Mouse (Mus musculus) CH12.LX (cell line): Measurements from ENCODE around the gene Dgkq. TPM values are rescaled to one million over a fixed set of nuclear protein-coding genes. Genes with fewer than 3 reads are reported as not detected.

Experiments used
- DNase-seq: peaks from one replicate; pipeline ENCODE4 v3.0.0-alpha.2; 2013; ENCODE audit errors: extremely low read depth
- H3K27ac ChIP-seq: 2 replicates; pipeline ENCODE4 v1.5.1; 2012; ENCODE audit warnings: low read depth, mild to moderate bottlenecking, control low read depth, moderate library complexity; ENCODE audit not compliant: insufficient read depth
- H3K27me3 ChIP-seq: replicated peaks from 2 replicates; pipeline ENCODE3; 2012; ENCODE audit warnings: inconsistent platforms
- H3K36me3 ChIP-seq, 2 experiments: replicated peaks in 1 of 2; 2 replicates each; pipeline versions ENCODE3 to v1.6.1; 2012; ENCODE audit warnings: inconsistent platforms in 1 of 2, low read length in 1 of 2, mild to moderate bottlenecking in 1 of 2, mixed read lengths in 1 of 2, moderate library complexity in 1 of 2; ENCODE audit not compliant: control insufficient read depth in 1 of 2, insufficient read depth in 1 of 2
- H3K4me1 ChIP-seq, 2 experiments: 2 replicates each; pipeline ENCODE4 v1.6.1; 2012; ENCODE audit warnings: inconsistent platforms in 1 of 2, moderate library complexity in 1 of 2; ENCODE audit not compliant: insufficient read depth in 2 of 2, control insufficient read depth in 1 of 2
- H3K4me2 ChIP-seq: 2 replicates; pipeline ENCODE4 v1.6.1; 2012; ENCODE audit warnings: low read depth, mild to moderate bottlenecking, control low read depth; ENCODE audit not compliant: poor library complexity, insufficient read depth, severe bottlenecking
- H3K4me3 ChIP-seq, 3 experiments: fragments of 150-350 bp in 1 of 3; sonication (generic) in 1 of 3; replicated peaks in 1 of 3; 2 replicates each; pipeline versions ENCODE3 to v1.5.1; 2011 to 2012; ENCODE audit warnings: low read depth in 2 of 3, low read length in 2 of 3, mild to moderate bottlenecking in 2 of 3, moderate library complexity in 2 of 3, control low read depth in 1 of 3, improper control_type of control experiment in 1 of 3, inconsistent platforms in 1 of 3, mixed read lengths in 1 of 3; ENCODE audit not compliant: poor library complexity in 1 of 3
- H3K79me2 ChIP-seq: replicated peaks from 2 replicates; pipeline ENCODE4 v1.6.1; 2012; ENCODE audit warnings: mild to moderate bottlenecking, moderate library complexity; ENCODE audit not compliant: control insufficient read depth, poor library complexity, insufficient read depth, severe bottlenecking; ENCODE audit errors: extremely low read depth
- H3K9ac ChIP-seq: 2 replicates; pipeline ENCODE4 v1.6.1; 2012; ENCODE audit warnings: low read depth, mild to moderate bottlenecking, control low read depth, moderate library complexity; ENCODE audit not compliant: insufficient read depth
- H3K9me3 ChIP-seq: replicated peaks from 2 replicates; pipeline ENCODE3; 2012; ENCODE audit warnings: low read length, inconsistent platforms, mixed read lengths
- BHLHE40 ChIP-seq: IDR thresholded peaks from 2 replicates; pipeline ENCODE4 v1.6.1; 2011; ENCODE audit warnings: mild to moderate bottlenecking, low read depth, low read length, improper control_type of control experiment
- CHD2 ChIP-seq: IDR thresholded peaks from 2 replicates; pipeline ENCODE4 v1.6.1; 2011; ENCODE audit warnings: low read length, improper control_type of control experiment
- EP300 ChIP-seq: IDR thresholded peaks from 2 replicates; pipeline ENCODE4 v1.6.1; 2011; ENCODE audit warnings: low read length, improper control_type of control experiment
- ETS1 ChIP-seq: conservative IDR thresholded peaks from 2 replicates; pipeline ENCODE4 v1.6.1; 2012; ENCODE audit warnings: low read depth, mild to moderate bottlenecking, inconsistent platforms, low read length, improper control_type of control experiment, moderate library complexity
- HCFC1 ChIP-seq: IDR thresholded peaks from 2 replicates; pipeline ENCODE4 v1.6.1; 2012; ENCODE audit warnings: low read depth, mild to moderate bottlenecking, inconsistent platforms, low read length, improper control_type of control experiment
- JUND ChIP-seq: conservative IDR thresholded peaks from 2 replicates; pipeline ENCODE4 v1.6.1; 2011; ENCODE audit warnings: low read depth, low read length, improper control_type of control experiment
- KAT2A ChIP-seq: IDR thresholded peaks from 2 replicates; pipeline ENCODE4 v1.6.1; 2012; ENCODE audit warnings: low read length, improper control_type of control experiment, inconsistent platforms; ENCODE audit not compliant: insufficient replicate concordance
- MAFK ChIP-seq: IDR thresholded peaks from 2 replicates; pipeline ENCODE4 v1.6.1; 2011; ENCODE audit warnings: low read length, improper control_type of control experiment; ENCODE audit not compliant: insufficient replicate concordance
- MXI1 ChIP-seq: IDR thresholded peaks from 2 replicates; pipeline ENCODE4 v1.6.1; 2011; ENCODE audit warnings: mild to moderate bottlenecking, low read depth, low read length, improper control_type of control experiment
- MYC ChIP-seq: IDR thresholded peaks from 2 replicates; pipeline ENCODE4 v1.6.1; 2011; ENCODE audit warnings: low read depth, mild to moderate bottlenecking, improper control_type of control experiment, low read length
- RCOR1 ChIP-seq: conservative IDR thresholded peaks from 2 replicates; pipeline ENCODE4 v1.6.1; 2012; ENCODE audit warnings: low read depth, mild to moderate bottlenecking, inconsistent platforms, low read length, improper control_type of control experiment
- TBP ChIP-seq: conservative IDR thresholded peaks from 2 replicates; pipeline ENCODE4 v1.6.1; 2011; ENCODE audit warnings: low read depth, low read length, improper control_type of control experiment
- UBTF ChIP-seq: IDR thresholded peaks from 2 replicates; pipeline ENCODE4 v1.6.1; 2012; ENCODE audit warnings: low read depth, mild to moderate bottlenecking, inconsistent platforms, low read length, improper control_type of control experiment, moderate library complexity
- ZC3H11A ChIP-seq: IDR thresholded peaks from 2 replicates; pipeline ENCODE4 v1.6.1; 2012; ENCODE audit warnings: low read depth, mild to moderate bottlenecking, inconsistent platforms, low read length, improper control_type of control experiment
- ZKSCAN1 ChIP-seq: IDR thresholded peaks from 2 replicates; pipeline ENCODE4 v1.6.1; 2012; ENCODE audit warnings: low read depth, inconsistent platforms, low read length, improper control_type of control experiment, borderline replicate concordance
- dilution Hi-C: fragments of 300-500 bp; cut with MboI; formaldehyde crosslinking; loops from 2 replicates; pipeline ENCODE4 v1.14.3; 2020; ENCODE audit warnings: low sequenced_read_pairs; ENCODE audit not compliant: extremely low pct_unique_long_range_greater_than_20kb, extremely low pct_ligation_motif_present
- in situ Hi-C: fragments of 300-500 bp; cut with MboI; formaldehyde crosslinking; loops from 3 replicates; pipeline ENCODE4 v1.14.3; 2019; ENCODE audit warnings: low sequenced_read_pairs, low pct_ligation_motif_present, low pct_unique_long_range_greater_than_20kb, mixed read lengths
- polyA plus RNA-seq: library from polyadenylated mRNA; unstranded; fragments of >175 nt; gene quantifications from 2 replicates; pipeline ENCODE4 v1.2.1, GENCODE M21; 2012; ENCODE audit warnings: low read depth; ENCODE audit not compliant: insufficient read length
- total RNA-seq, 2 experiments: library from RNA; depleted of rRNA; stranded (reverse); fragments of 300-350 nt in 1 of 2; fragments of >200 nt in 1 of 2; gene quantifications; 2 replicates each; pipeline ENCODE4 v1.2.3; 2012 to 2014

Gene Dgkq
- total and polyA plus RNA-seq, 3 experiments, result 3.7 to 8.5 (median 4.4) TPM

- dilution Hi-C loops (no loop called here), in situ Hi-C loops (loop anchor here (25.0 kb wide), 1 partner anchor 230 kb away; the partner anchor contains the start of genes Atp5k and Mfsd7a)
- Histone ChIP-seq H3K27me3 (peaks cover 6% of the 10 kb centered on the region), H3K79me2 (no peaks in the 10 kb centered on the region), H3K9ac (no peak overlapping the region), H3K4me1 (peaks cover 2 to 31% of the 10 kb centered on the region in 2 experiments), H3K36me3 (peaks cover 10 to 15% of the 10 kb centered on the region in 2 experiments), H3K4me2 (no peak overlapping the region), H3K4me3 (no peak overlapping the region), H3K9me3 (no peaks in the 10 kb centered on the region), H3K27ac (no peak overlapping the region)
- TF ChIP-seq ZKSCAN1, result no peak
- TF ChIP-seq ETS1, result no peak
- no peak for TF ChIP-seq RCOR1
- TF ChIP-seq KAT2A, result no peak
- TF ChIP-seq BHLHE40, result no peak
- TF ChIP-seq MYC, result no peak
- no peak for TF ChIP-seq UBTF
- TF ChIP-seq HCFC1, result no peak
- no peak for TF ChIP-seq CHD2
- TF ChIP-seq EP300, result no peak
- TF ChIP-seq ZC3H11A, result no peak
- DNase-seq, result no peak
These were observed 2.1 kb downstream of the Dgkq start for GRCm38 (mm10) chr5:108667370-108667769.

- peaks cover 4 to 28% of the 10 kb centered on the region in 2 experiments for H3K4me1 ChIP-seq
- TF ChIP-seq JUND (no peak), MYC (no peak)
- dilution Hi-C loops, result no loop called here
- no peak overlapping the region for H3K4me3 ChIP-seq
- no peaks in the 10 kb centered on the region for H3K36me3 ChIP-seq
- in situ Hi-C loops, result loop anchor here (25.0 kb wide), 1 partner anchor 228 kb away; the partner anchor contains the start of genes Atp5k and Mfsd7a
- no peak overlapping the region for H3K9ac ChIP-seq
- no peaks in the 10 kb centered on the region for H3K9me3 ChIP-seq
- H3K27me3 ChIP-seq, result peaks cover 6% of the 10 kb centered on the region
- H3K79me2 ChIP-seq, result no peaks in the 10 kb centered on the region
- no peak overlapping the region for H3K4me2 ChIP-seq
- no peak for DNase-seq
- H3K27ac ChIP-seq, result no peak overlapping the region
These were observed 4.4 kb downstream of the Dgkq start for GRCm38 (mm10) chr5:108665066-108665465.

GRCm38 (mm10) chr5:108662772-108663171 is 6.7 kb downstream of the Dgkq start:
- peaks cover 6 to 29% of the 10 kb centered on the region in 2 experiments for H3K4me1 ChIP-seq
- H3K27me3 ChIP-seq, result peaks cover 6% of the 10 kb centered on the region
- H3K9ac ChIP-seq, result no peak overlapping the region
- in situ Hi-C loops (loop anchor here (25.0 kb wide), 1 partner anchor 225 kb away; the partner anchor contains the start of genes Atp5k and Mfsd7a), dilution Hi-C loops (no loop called here)
- H3K27ac ChIP-seq, result no peak overlapping the region
- no peak overlapping the region for H3K4me2 ChIP-seq
- no peak overlapping the region for H3K4me3 ChIP-seq
- TF ChIP-seq MXI1, result no peak
- no peak for TF ChIP-seq HCFC1
- no peak for TF ChIP-seq TBP
- TF ChIP-seq ZKSCAN1, result no peak
- TF ChIP-seq MAFK, result no peak
- no peak for DNase-seq
- H3K36me3 ChIP-seq, result peaks cover 5 to 8% of the 10 kb centered on the region in 2 experiments
- no peaks in the 10 kb centered on the region for H3K9me3 ChIP-seq
- H3K79me2 ChIP-seq, result no peaks in the 10 kb centered on the region
